Mouse (Mus musculus) CH12.LX (cell line): ENCODE results near the gene Tsg101. TPM values are rescaled to one million over a fixed set of nuclear protein-coding genes. Genes with fewer than 3 reads are reported as not detected.

ENCODE experiments used
- DNase-seq: peaks from one replicate; pipeline ENCODE4 v3.0.0-alpha.2; 2013; ENCODE audit errors: extremely low read depth
- H3K27ac ChIP-seq: 2 replicates; pipeline ENCODE4 v1.5.1; 2012; ENCODE audit warnings: low read depth, mild to moderate bottlenecking, control low read depth, moderate library complexity; ENCODE audit not compliant: insufficient read depth
- H3K27me3 ChIP-seq: replicated peaks from 2 replicates; pipeline ENCODE3; 2012; ENCODE audit warnings: inconsistent platforms
- H3K36me3 ChIP-seq, 2 experiments: replicated peaks in 1 of 2; 2 replicates each; pipeline versions ENCODE3 to v1.6.1; 2012; ENCODE audit warnings: inconsistent platforms in 1 of 2, low read length in 1 of 2, mild to moderate bottlenecking in 1 of 2, mixed read lengths in 1 of 2, moderate library complexity in 1 of 2; ENCODE audit not compliant: control insufficient read depth in 1 of 2, insufficient read depth in 1 of 2
- H3K4me1 ChIP-seq, 2 experiments: 2 replicates each; pipeline ENCODE4 v1.6.1; 2012; ENCODE audit warnings: inconsistent platforms in 1 of 2, moderate library complexity in 1 of 2; ENCODE audit not compliant: insufficient read depth in 2 of 2, control insufficient read depth in 1 of 2
- H3K4me2 ChIP-seq: 2 replicates; pipeline ENCODE4 v1.6.1; 2012; ENCODE audit warnings: low read depth, mild to moderate bottlenecking, control low read depth; ENCODE audit not compliant: poor library complexity, insufficient read depth, severe bottlenecking
- H3K4me3 ChIP-seq, 3 experiments: fragments of 150-350 bp in 1 of 3; sonication (generic) in 1 of 3; replicated peaks in 1 of 3; 2 replicates each; pipeline versions ENCODE3 to v1.5.1; 2011 to 2012; ENCODE audit warnings: low read depth in 2 of 3, low read length in 2 of 3, mild to moderate bottlenecking in 2 of 3, moderate library complexity in 2 of 3, control low read depth in 1 of 3, improper control_type of control experiment in 1 of 3, inconsistent platforms in 1 of 3, mixed read lengths in 1 of 3; ENCODE audit not compliant: poor library complexity in 1 of 3
- H3K79me2 ChIP-seq: replicated peaks from 2 replicates; pipeline ENCODE4 v1.6.1; 2012; ENCODE audit warnings: mild to moderate bottlenecking, moderate library complexity; ENCODE audit not compliant: control insufficient read depth, poor library complexity, insufficient read depth, severe bottlenecking; ENCODE audit errors: extremely low read depth
- H3K9ac ChIP-seq: 2 replicates; pipeline ENCODE4 v1.6.1; 2012; ENCODE audit warnings: low read depth, mild to moderate bottlenecking, control low read depth, moderate library complexity; ENCODE audit not compliant: insufficient read depth
- H3K9me3 ChIP-seq: replicated peaks from 2 replicates; pipeline ENCODE3; 2012; ENCODE audit warnings: low read length, inconsistent platforms, mixed read lengths
- CHD2 ChIP-seq: IDR thresholded peaks from 2 replicates; pipeline ENCODE4 v1.6.1; 2011; ENCODE audit warnings: low read length, improper control_type of control experiment
- CTCF ChIP-seq, 2 experiments: IDR thresholded peaks in 1 of 2; conservative IDR thresholded peaks in 1 of 2; 2 replicates each; pipeline ENCODE4 v1.5.1; 2011 to 2012; ENCODE audit warnings: low read depth in 2 of 2, low read length in 2 of 2, improper control_type of control experiment in 1 of 2, inconsistent platforms in 1 of 2, mild to moderate bottlenecking in 1 of 2, moderate library complexity in 1 of 2
- E2F4 ChIP-seq: IDR thresholded peaks from 2 replicates; pipeline ENCODE4 v1.6.1; 2011; ENCODE audit warnings: low read depth, low read length, improper control_type of control experiment; ENCODE audit not compliant: insufficient replicate concordance
- ELF1 ChIP-seq: IDR thresholded peaks from 2 replicates; pipeline ENCODE4 v1.6.1; 2014; ENCODE audit warnings: low read depth, mild to moderate bottlenecking, inconsistent platforms, low read length, improper control_type of control experiment
- JUND ChIP-seq: conservative IDR thresholded peaks from 2 replicates; pipeline ENCODE4 v1.6.1; 2011; ENCODE audit warnings: low read depth, low read length, improper control_type of control experiment
- MAFK ChIP-seq: IDR thresholded peaks from 2 replicates; pipeline ENCODE4 v1.6.1; 2011; ENCODE audit warnings: low read length, improper control_type of control experiment; ENCODE audit not compliant: insufficient replicate concordance
- MAZ ChIP-seq: IDR thresholded peaks from 2 replicates; pipeline ENCODE4 v1.6.1; 2012; ENCODE audit warnings: low read depth, mild to moderate bottlenecking, inconsistent platforms, low read length, improper control_type of control experiment, moderate library complexity
- MXI1 ChIP-seq: IDR thresholded peaks from 2 replicates; pipeline ENCODE4 v1.6.1; 2011; ENCODE audit warnings: mild to moderate bottlenecking, low read depth, low read length, improper control_type of control experiment
- PAX5 ChIP-seq: IDR thresholded peaks from 2 replicates; pipeline ENCODE4 v1.6.1; 2012; ENCODE audit warnings: low read length, inconsistent platforms, mixed read lengths
- POLR2A ChIP-seq: IDR thresholded peaks from 2 replicates; pipeline ENCODE4 v1.6.1; 2011; ENCODE audit warnings: low read depth, mild to moderate bottlenecking, improper control_type of control experiment, low read length
- POLR2AphosphoS2 ChIP-seq: IDR thresholded peaks from 2 replicates; pipeline ENCODE4 v1.6.1; 2011; ENCODE audit warnings: low read depth, low read length, improper control_type of control experiment
- SMC3 ChIP-seq: IDR thresholded peaks from 2 replicates; pipeline ENCODE4 v1.6.1; 2011; ENCODE audit warnings: low read depth, low read length, improper control_type of control experiment
- UBTF ChIP-seq: IDR thresholded peaks from 2 replicates; pipeline ENCODE4 v1.6.1; 2012; ENCODE audit warnings: low read depth, mild to moderate bottlenecking, inconsistent platforms, low read length, improper control_type of control experiment, moderate library complexity
- USF2 ChIP-seq: conservative IDR thresholded peaks from 2 replicates; pipeline ENCODE4 v1.6.1; 2011; ENCODE audit warnings: low read depth, low read length, improper control_type of control experiment
- ZMIZ1 ChIP-seq: IDR thresholded peaks from 2 replicates; pipeline ENCODE4 v1.6.1; 2012; ENCODE audit warnings: low read depth, mild to moderate bottlenecking, inconsistent platforms, low read length, improper control_type of control experiment
- dilution Hi-C: fragments of 300-500 bp; cut with MboI; formaldehyde crosslinking; loops from 2 replicates; pipeline ENCODE4 v1.14.3; 2020; ENCODE audit warnings: low sequenced_read_pairs; ENCODE audit not compliant: extremely low pct_unique_long_range_greater_than_20kb, extremely low pct_ligation_motif_present
- in situ Hi-C: fragments of 300-500 bp; cut with MboI; formaldehyde crosslinking; loops from 3 replicates; pipeline ENCODE4 v1.14.3; 2019; ENCODE audit warnings: low sequenced_read_pairs, low pct_ligation_motif_present, low pct_unique_long_range_greater_than_20kb, mixed read lengths
- polyA plus RNA-seq: library from polyadenylated mRNA; unstranded; fragments of >175 nt; gene quantifications from 2 replicates; pipeline ENCODE4 v1.2.1, GENCODE M21; 2012; ENCODE audit warnings: low read depth; ENCODE audit not compliant: insufficient read length
- total RNA-seq, 2 experiments: library from RNA; depleted of rRNA; stranded (reverse); fragments of 300-350 nt in 1 of 2; fragments of >200 nt in 1 of 2; gene quantifications; 2 replicates each; pipeline ENCODE4 v1.2.3; 2012 to 2014

The Tsg101 gene
- total and polyA plus RNA-seq, 3 experiments: 19.8 to 93.5 (median 46.0) TPM

- Histone ChIP-seq H3K4me3 (no peak overlapping the region), H3K9ac (no peak overlapping the region), H3K27ac (no peak overlapping the region), H3K79me2 (no peaks in the 10 kb centered on the region), H3K9me3 (no peaks in the 10 kb centered on the region), H3K4me1 (peaks cover 0 to 3% of the 10 kb centered on the region in 2 experiments; a peak in 1 of 4 replicates), H3K36me3 (peaks cover 42 to 51% of the 10 kb centered on the region in 2 experiments), H3K27me3 (no peaks in the 10 kb centered on the region), H3K4me2 (no peak overlapping the region)
- 0 out of 4 replicates have a peak, but pooled peaks of 1 of the 2 experiments have one; percentile 4 for TF ChIP-seq CTCF (conservative IDR thresholded peaks at IDR 0.05 in 1 of 2, IDR thresholded peaks at IDR 0.05 in 1 of 2; ENCODE audit: low read depth in 2 of 2, low read length in 2 of 2)
- TF ChIP-seq ZMIZ1: peak; percentile 17; the same call in 1 of the 2 replicates
- TF ChIP-seq MAFK: no peak
- no peak for TF ChIP-seq ELF1
- TF ChIP-seq POLR2AphosphoS2: peak; percentile 96
- peak; percentile 38; the same call in 1 of the 2 replicates for TF ChIP-seq CHD2
- TF ChIP-seq POLR2A: 0 out of 2 replicates have a peak, but pooled peaks have one; percentile 29
- in situ Hi-C loops: no loop called here
- DNase-seq: no peak
- dilution Hi-C loops: no loop called here
Measured at GRCm38 (mm10) chr7:46855866-46856560, 63.8 kb downstream of the Tsg101 start.

- in situ Hi-C loops: no loop called here
- Histone ChIP-seq H3K27me3 (no peaks in the 10 kb centered on the region), H3K27ac (no peak overlapping the region), H3K36me3 (peaks cover 62 to 74% of the 10 kb centered on the region in 2 experiments), H3K4me1 (peaks cover 0 to 13% of the 10 kb centered on the region in 2 experiments; a peak in 2 of 4 replicates), H3K9me3 (no peaks in the 10 kb centered on the region), H3K4me3 (no peak overlapping the region), H3K9ac (no peak overlapping the region), H3K79me2 (0 out of 2 replicates have a peak, but pooled peaks cover 3% of the 10 kb centered on the region), H3K4me2 (no peak overlapping the region)
- TF ChIP-seq JUND (no peak), MAZ (no peak), POLR2A (0 out of 2 replicates have a peak, but pooled peaks have one; percentile 11), POLR2AphosphoS2 (no peak), E2F4 (no peak)
- DNase-seq: no peak
- dilution Hi-C loops: no loop called here
Measured at GRCm38 (mm10) chr7:46853365-46853764, 66.4 kb downstream of the Tsg101 start.

GRCm38 (mm10) chr7:46852666-46853065, 67.1 kb downstream of the Tsg101 start:
- Histone ChIP-seq H3K4me2 (no peak overlapping the region), H3K27ac (no peak overlapping the region), H3K4me3 (no peak overlapping the region), H3K79me2 (0 out of 2 replicates have a peak, but pooled peaks cover 3% of the 10 kb centered on the region), H3K9ac (no peak overlapping the region), H3K36me3 (peaks cover 62 to 78% of the 10 kb centered on the region in 2 experiments), H3K27me3 (no peaks in the 10 kb centered on the region), H3K4me1 (peaks cover 0 to 16% of the 10 kb centered on the region in 2 experiments; a peak in 2 of 4 replicates), H3K9me3 (no peaks in the 10 kb centered on the region)
- no peak for DNase-seq
- dilution Hi-C loops (no loop called here), in situ Hi-C loops (no loop called here)
- TF ChIP-seq POLR2A (no peak), PAX5 (no peak), MXI1 (no peak), UBTF (no peak), SMC3 (no peak), USF2 (no peak)
